13 mouse cellular contexts compared by ENCODE assay signal in genomic region chr2:93446606-93447353, GRCm38 (mm10). TPM values are rescaled to one million over a fixed set of nuclear protein-coding genes. Genes with fewer than 3 reads are reported as not detected.
DNase-seq lines count a peak whose midpoint lies in the region; ATAC-seq and TF ChIP-seq lines count a peak whose summit lies in the region.
"Had no signal": no experiment of that assay in that cellular context is flagged by ENCODE, and none has a peak within 500 bp of the region (broad histone marks: within the 10 kb centered on the region; RNA-seq: fewer than 3 reads in every experiment).

No protein-coding gene starts in this region.

- H3K36me3 ChIP-seq in kidney, adult 2 months (ENCODE audit: control insufficient read depth, insufficient read depth, low read length): no peaks in the 10 kb centered on the region
- H3K36me3 ChIP-seq in liver, embryonic 15.5 days (replicated peaks): peaks cover 81% of the 10 kb centered on the region
- H3K36me3 ChIP-seq: embryonic facial prominence, embryonic 12.5 days; lung, embryonic 15.5 days; stomach, embryonic 15.5 days had no signal

- TF ChIP-seq POLR2A in kidney, adult 2 months (IDR thresholded peaks at IDR 0.05; ENCODE audit: low read depth, low read length): no peak
- TF ChIP-seq POLR2A in bone marrow, adult 2 months (IDR thresholded peaks at IDR 0.05; ENCODE audit: borderline replicate concordance, control insufficient read depth, low read depth, low read length): no peak

- TF ChIP-seq CTCF in kidney, adult 2 months (conservative IDR thresholded peaks at IDR 0.05; ENCODE audit: insufficient read depth, insufficient read length, low read depth, low read length): no peak
- TF ChIP-seq CTCF in bone marrow, adult 2 months (IDR thresholded peaks at IDR 0.05; ENCODE audit: control insufficient read depth, insufficient read depth, low read length): no peak

- no peak overlapping the region for H3K4me3 ChIP-seq in kidney, adult 2 months (ENCODE audit: insufficient read depth, low read depth, low read length)
- H3K4me3 ChIP-seq in bone marrow, adult 2 months (replicated peaks; ENCODE audit: control insufficient read depth, low read depth, low read length): no peak overlapping the region
- H3K4me3 ChIP-seq in liver, embryonic 15.5 days (replicated peaks): peak overlapping the region; percentile 25
- H3K4me3 ChIP-seq: embryonic facial prominence, embryonic 12.5 days; lung, embryonic 15.5 days; stomach, embryonic 15.5 days had no signal

- no peak for ATAC-seq in liver, embryonic 15.5 days (ENCODE audit: insufficient read depth)

- no peaks in the 10 kb centered on the region for H3K9me3 ChIP-seq in liver, embryonic 15.5 days (replicated peaks)
- H3K9me3 ChIP-seq: embryonic facial prominence, embryonic 12.5 days; lung, embryonic 15.5 days; stomach, embryonic 15.5 days had no signal

- DNase-seq in adrenal gland, adult (ENCODE audit: inconsistent age in 2 of 2, low spot score in 1 of 2): peak; percentile 56 to 72
- no peak for DNase-seq in adrenal gland, postnatal 4 days (ENCODE audit: low spot score in 2 of 2)
- DNase-seq in kidney, adult 2 months: peak; percentile 53
- no peak for DNase-seq in kidney, postnatal 10 days
- DNase-seq in urinary bladder, postnatal 25 days (ENCODE audit: low spot score): no peak
- DNase-seq in right cerebral cortex, postnatal 4 days: no peak
- DNase-seq: cerebellum, adult 9-10 months; layer of hippocampus, adult 9-11 months had no signal

- peak overlapping the region; percentile 62 for H3K4me2 ChIP-seq in liver, embryonic 15.5 days
- H3K4me2 ChIP-seq: embryonic facial prominence, embryonic 12.5 days; lung, embryonic 15.5 days; stomach, embryonic 15.5 days had no signal

- no peaks in the 10 kb centered on the region for H3K27me3 ChIP-seq in kidney, adult 2 months (replicated peaks; ENCODE audit: control insufficient read depth, insufficient read depth, low read length)
- H3K27me3 ChIP-seq in liver, embryonic 15.5 days: no peaks in the 10 kb centered on the region
- H3K27me3 ChIP-seq: embryonic facial prominence, embryonic 12.5 days; lung, embryonic 15.5 days; stomach, embryonic 15.5 days had no signal

- H3K4me1 ChIP-seq in kidney, adult 2 months (ENCODE audit: control insufficient read depth, insufficient read depth, low read length): peaks cover 71% of the 10 kb centered on the region
- H3K4me1 ChIP-seq in bone marrow, adult 2 months (ENCODE audit: control insufficient read depth, insufficient read depth, low read length): peaks cover 26% of the 10 kb centered on the region
- H3K4me1 ChIP-seq in liver, embryonic 15.5 days (replicated peaks): peaks cover 89% of the 10 kb centered on the region

- peak overlapping the region; percentile 49 for H3K9ac ChIP-seq in liver, embryonic 15.5 days
- H3K9ac ChIP-seq: embryonic facial prominence, embryonic 12.5 days; lung, embryonic 15.5 days; stomach, embryonic 15.5 days had no signal

- peak overlapping the region; percentile 47 for H3K27ac ChIP-seq in kidney, adult 2 months (ENCODE audit: insufficient read depth, low read depth, low read length)
- peak overlapping the region; percentile 83 for H3K27ac ChIP-seq in bone marrow, adult 2 months (ENCODE audit: control insufficient read depth, insufficient read depth, low read depth, low read length, poor library complexity)
- H3K27ac ChIP-seq in liver, embryonic 15.5 days (replicated peaks): peak overlapping the region; percentile 98
- H3K27ac ChIP-seq: embryonic facial prominence, embryonic 12.5 days; lung, embryonic 15.5 days had no signal

- 52% methylated on average over 13 of the region's 13 CpGs for WGBS in kidney, adult 2 months
- 68% methylated on average over 13 of the region's 13 CpGs for WGBS in bone marrow, adult 2 months
- WGBS in liver, embryonic 15.5 days (ENCODE audit: insufficient replicate concordance): 43% methylated on average over 13 of the region's 13 CpGs

RNA-seq across cellular contexts. Expression of gene Cd82, which starts 16.2 kb away (rescaled TPM):
- total RNA-seq in adrenal gland, postnatal 4 days (2021): 10 to 100 TPM; 68.7 to 73.7 TPM
- polyA plus RNA-seq in kidney, adult 2 months (2012; rRNA removed): 200 and 223 TPM in 2 replicates
- 98.5 and 111 TPM in 2 replicates for polyA plus RNA-seq in bone marrow, adult 2 months (2011; ENCODE audit: insufficient read depth, insufficient read length, low replicate concordance, missing spikeins)
- 113 and 118 TPM in 2 replicates for polyA plus RNA-seq in liver, embryonic 15.5 days (2015; fragmentation: Nextera tagmentation; extraction: Ambion mirVana)

Comparison
In these comparisons a context has a peak if more than half of its experiments do, and no peak if none do; other contexts are left out.
1. DNase-seq: peak in adrenal gland, adult (2 of 2) and kidney, adult 2 months (single experiment); none in adrenal gland, postnatal 4 days (0 of 2), kidney, postnatal 10 days (single experiment), urinary bladder, postnatal 25 days (single experiment) and right cerebral cortex, postnatal 4 days (single experiment).
2. H3K27ac ChIP-seq: peak in every context shown above with its lines; median percentile 98 in liver, embryonic 15.5 days; 83 in bone marrow, adult 2 months; 47 in kidney, adult 2 months.